Mouse (Mus musculus) MEL (cell line): ENCODE results near the gene Klhl22. TPM values are rescaled to one million over a fixed set of nuclear protein-coding genes. Genes with fewer than 3 reads are reported as not detected.
A peak's percentile ranks its signal among the peaks of the same experiment; 100 is the strongest.

ENCODE experiments used
- DNase-seq: peaks from one replicate; pipeline ENCODE4 v3.0.0; 2011; ENCODE audit warnings: low read depth, low spot score
- H3K27ac ChIP-seq: 2 replicates; pipeline ENCODE4 v1.5.1; 2012; ENCODE audit warnings: low read depth, mild to moderate bottlenecking, control low read depth, low read length, moderate library complexity; ENCODE audit not compliant: control insufficient read depth
- H3K27me3 ChIP-seq, 2 experiments: fragments of 150-350 bp in 1 of 2; sonication (generic) in 1 of 2; 2 replicates each; pipeline ENCODE4 v1.6.1; 2012; ENCODE audit warnings: low read length in 2 of 2, mild to moderate bottlenecking in 2 of 2, improper control_type of control experiment in 1 of 2, moderate library complexity in 1 of 2; ENCODE audit not compliant: insufficient read depth in 2 of 2, control insufficient read depth in 1 of 2
- H3K36me3 ChIP-seq, 2 experiments: 2 replicates each; pipeline ENCODE4 v1.6.1; 2012 to 2014; ENCODE audit warnings: low read length in 2 of 2, improper control_type of control experiment in 1 of 2, inconsistent platforms in 1 of 2, mild to moderate bottlenecking in 1 of 2; ENCODE audit not compliant: insufficient read depth in 2 of 2, control insufficient read depth in 1 of 2
- H3K4me1 ChIP-seq, 2 experiments: fragments of 150-350 bp in 1 of 2; sonication (generic) in 1 of 2; 2 replicates each; pipeline ENCODE4 v1.6.1; 2012; ENCODE audit warnings: low read length in 2 of 2, improper control_type of control experiment in 1 of 2, mild to moderate bottlenecking in 1 of 2; ENCODE audit not compliant: insufficient read depth in 2 of 2, control insufficient read depth in 1 of 2
- H3K4me3 ChIP-seq, 2 experiments: fragments of 150-350 bp in 1 of 2; sonication (generic) in 1 of 2; 2 replicates each; pipeline ENCODE4 v1.5.1; 2012; ENCODE audit warnings: low read depth in 2 of 2, low read length in 2 of 2, mild to moderate bottlenecking in 2 of 2, moderate library complexity in 2 of 2, control low read depth in 1 of 2, improper control_type of control experiment in 1 of 2; ENCODE audit not compliant: control insufficient read depth in 1 of 2, insufficient read depth in 1 of 2
- H3K79me2 ChIP-seq: 2 replicates; pipeline ENCODE4 v1.6.1; 2012; ENCODE audit warnings: mild to moderate bottlenecking, low read length, moderate library complexity; ENCODE audit not compliant: control insufficient read depth, poor library complexity, insufficient read depth
- H3K9ac ChIP-seq: 2 replicates; pipeline ENCODE4 v1.6.1; 2012; ENCODE audit warnings: low read depth, mild to moderate bottlenecking, control low read depth, low read length, moderate library complexity; ENCODE audit not compliant: control insufficient read depth, poor library complexity, severe bottlenecking
- H3K9me3 ChIP-seq: fragments of 150-350 bp; sonication (generic); replicated peaks from 2 replicates; pipeline ENCODE4 v1.6.1; 2012; ENCODE audit warnings: mild to moderate bottlenecking, low read length, improper control_type of control experiment, moderate library complexity; ENCODE audit not compliant: insufficient read depth
- BHLHE40 ChIP-seq: IDR thresholded peaks from 2 replicates; pipeline ENCODE4 v1.6.1; 2012; ENCODE audit warnings: low read depth, mild to moderate bottlenecking, inconsistent platforms, low read length, improper control_type of control experiment, borderline replicate concordance
- CHD1 ChIP-seq: IDR thresholded peaks from 2 replicates; pipeline ENCODE4 v1.6.1; 2012; ENCODE audit warnings: low read depth, mild to moderate bottlenecking, inconsistent platforms, low read length, improper control_type of control experiment
- CHD2 ChIP-seq: IDR thresholded peaks from 2 replicates; pipeline ENCODE4 v1.6.1; 2011; ENCODE audit warnings: low read length, improper control_type of control experiment
- CTCF ChIP-seq, 3 experiments: IDR thresholded peaks in 2 of 3; conservative IDR thresholded peaks in 1 of 3; 2 replicates each; pipeline ENCODE4 v1.5.1; 2011 to 2012; ENCODE audit warnings: low read length in 3 of 3, low read depth in 2 of 3, mild to moderate bottlenecking in 2 of 3, improper control_type of control experiment in 1 of 3, inconsistent platforms in 1 of 3, mixed read lengths in 1 of 3, moderate library complexity in 1 of 3; ENCODE audit not compliant: control insufficient read depth in 1 of 3, insufficient read depth in 1 of 3, poor library complexity in 1 of 3, severe bottlenecking in 1 of 3
- E2F4 ChIP-seq: IDR thresholded peaks from 2 replicates; pipeline ENCODE4 v1.6.1; 2011; ENCODE audit warnings: low read depth, low read length, improper control_type of control experiment, borderline replicate concordance
- ELF1 ChIP-seq: IDR thresholded peaks from 2 replicates; pipeline ENCODE4 v1.6.1; 2014; ENCODE audit warnings: low read depth, mild to moderate bottlenecking, inconsistent platforms, low read length, improper control_type of control experiment, moderate library complexity
- EP300 ChIP-seq, 2 experiments: IDR thresholded peaks; 2 replicates each; pipeline ENCODE4 v1.6.1; 2011; ENCODE audit warnings: improper control_type of control experiment in 2 of 2, low read length in 2 of 2, low read depth in 1 of 2, mild to moderate bottlenecking in 1 of 2
- GABPA ChIP-seq: IDR thresholded peaks from 2 replicates; pipeline ENCODE4 v1.6.1; 2012; ENCODE audit warnings: low read depth, mild to moderate bottlenecking, inconsistent platforms, low read length, improper control_type of control experiment, moderate library complexity
- GATA1 ChIP-seq: IDR thresholded peaks from 2 replicates; pipeline ENCODE4 v1.6.1; 2011; ENCODE audit warnings: low read depth, low read length, improper control_type of control experiment
- JUND ChIP-seq: IDR thresholded peaks from 2 replicates; pipeline ENCODE4 v1.6.1; 2011; ENCODE audit warnings: low read depth, mild to moderate bottlenecking, improper control_type of control experiment, low read length
- KAT2A ChIP-seq: conservative IDR thresholded peaks from 2 replicates; pipeline ENCODE4 v1.6.1; 2012; ENCODE audit warnings: low read depth, low read length, improper control_type of control experiment, inconsistent platforms
- MAFK ChIP-seq: IDR thresholded peaks from 2 replicates; pipeline ENCODE4 v1.6.1; 2011; ENCODE audit warnings: low read depth, mild to moderate bottlenecking, low read length, improper control_type of control experiment, borderline replicate concordance
- MAX ChIP-seq: IDR thresholded peaks from 2 replicates; pipeline ENCODE4 v1.6.1; 2011; ENCODE audit warnings: low read length, improper control_type of control experiment
- MAZ ChIP-seq: IDR thresholded peaks from 2 replicates; pipeline ENCODE4 v1.6.1; 2012; ENCODE audit warnings: low read depth, mild to moderate bottlenecking, inconsistent platforms, low read length, improper control_type of control experiment
- MEF2A ChIP-seq: IDR thresholded peaks from 2 replicates; pipeline ENCODE4 v1.6.1; 2014; ENCODE audit warnings: low read depth, mild to moderate bottlenecking, inconsistent platforms, low read length, improper control_type of control experiment; ENCODE audit not compliant: poor library complexity, insufficient replicate concordance, severe bottlenecking; ENCODE audit errors: extremely low read depth
- MXI1 ChIP-seq: IDR thresholded peaks from 2 replicates; pipeline ENCODE4 v1.6.1; 2011; ENCODE audit warnings: mild to moderate bottlenecking, low read depth, low read length, improper control_type of control experiment
- MYB ChIP-seq: IDR thresholded peaks from 2 replicates; pipeline ENCODE4 v1.6.1; 2011; ENCODE audit warnings: mild to moderate bottlenecking, low read depth, low read length, improper control_type of control experiment
- MYC ChIP-seq: IDR thresholded peaks from 2 replicates; pipeline ENCODE4 v1.6.1; 2011; ENCODE audit warnings: low read depth, mild to moderate bottlenecking, low read length, improper control_type of control experiment, moderate library complexity
- NELFE ChIP-seq: IDR thresholded peaks from 2 replicates; pipeline ENCODE4 v1.6.1; 2011; ENCODE audit warnings: low read depth, low read length, improper control_type of control experiment
- NRF1 ChIP-seq: IDR thresholded peaks from 2 replicates; pipeline ENCODE4 v1.6.1; 2014; ENCODE audit warnings: low read depth, mild to moderate bottlenecking, inconsistent platforms, low read length, improper control_type of control experiment, moderate library complexity; ENCODE audit not compliant: poor library complexity, insufficient read depth, severe bottlenecking
- POLR2A ChIP-seq, 2 experiments: IDR thresholded peaks; 2 replicates each; pipeline ENCODE4 v1.6.1; 2011 to 2012; ENCODE audit warnings: low read length in 2 of 2, mild to moderate bottlenecking in 2 of 2, control low read depth in 1 of 2, improper control_type of control experiment in 1 of 2, low read depth in 1 of 2, moderate library complexity in 1 of 2; ENCODE audit not compliant: control insufficient read depth in 1 of 2, insufficient read depth in 1 of 2, poor library complexity in 1 of 2
- POLR2AphosphoS2 ChIP-seq: IDR thresholded peaks from 2 replicates; pipeline ENCODE4 v1.6.1; 2011; ENCODE audit warnings: low read length, improper control_type of control experiment
- POLR2AphosphoS5 ChIP-seq: IDR thresholded peaks from 2 replicates; pipeline ENCODE4 v1.6.1; 2012; ENCODE audit warnings: low read depth, borderline replicate concordance, mild to moderate bottlenecking, inconsistent platforms, low read length, moderate library complexity, mixed read lengths
- RAD21 ChIP-seq: IDR thresholded peaks from 2 replicates; pipeline ENCODE4 v1.6.1; 2011; ENCODE audit warnings: mild to moderate bottlenecking, low read depth, low read length, improper control_type of control experiment
- RCOR1 ChIP-seq: IDR thresholded peaks from 2 replicates; pipeline ENCODE4 v1.6.1; 2012; ENCODE audit warnings: low read depth, mild to moderate bottlenecking, inconsistent platforms, low read length, improper control_type of control experiment
- SIN3A ChIP-seq: IDR thresholded peaks from 2 replicates; pipeline ENCODE4 v1.6.1; 2012; ENCODE audit warnings: low read length, improper control_type of control experiment, inconsistent platforms
- SMC3 ChIP-seq: IDR thresholded peaks from 2 replicates; pipeline ENCODE4 v1.6.1; 2011; ENCODE audit warnings: low read depth, low read length, improper control_type of control experiment
- TAL1 ChIP-seq: IDR thresholded peaks from 2 replicates; pipeline ENCODE4 v1.6.1; 2012; ENCODE audit warnings: mild to moderate bottlenecking, inconsistent platforms, low read length, moderate library complexity, mixed read lengths
- TBP ChIP-seq: IDR thresholded peaks from 2 replicates; pipeline ENCODE4 v1.8.0; 2011; ENCODE audit warnings: low read depth, low read length, improper control_type of control experiment
- TCF12 ChIP-seq: IDR thresholded peaks from 2 replicates; pipeline ENCODE4 v1.6.1; 2014; ENCODE audit warnings: low read depth, mild to moderate bottlenecking, inconsistent platforms, low read length, improper control_type of control experiment, moderate library complexity
- UBTF ChIP-seq: IDR thresholded peaks from 2 replicates; pipeline ENCODE4 v1.6.1; 2012; ENCODE audit warnings: low read depth, mild to moderate bottlenecking, inconsistent platforms, low read length, improper control_type of control experiment, moderate library complexity, borderline replicate concordance; ENCODE audit not compliant: insufficient read depth
- USF1 ChIP-seq: IDR thresholded peaks from 2 replicates; pipeline ENCODE4 v1.6.1; 2014; ENCODE audit warnings: low read depth, mild to moderate bottlenecking, inconsistent platforms, low read length, improper control_type of control experiment, moderate library complexity
- USF2 ChIP-seq, 2 experiments: IDR thresholded peaks; 2 replicates each; pipeline ENCODE4 v1.6.1; 2011 to 2012; ENCODE audit warnings: improper control_type of control experiment in 2 of 2, low read length in 2 of 2, borderline replicate concordance in 1 of 2, inconsistent platforms in 1 of 2, low read depth in 1 of 2, mild to moderate bottlenecking in 1 of 2; ENCODE audit not compliant: insufficient read depth in 1 of 2
- ZC3H11A ChIP-seq: IDR thresholded peaks from 2 replicates; pipeline ENCODE4 v1.6.1; 2012; ENCODE audit warnings: low read depth, mild to moderate bottlenecking, inconsistent platforms, low read length, improper control_type of control experiment
- ZKSCAN1 ChIP-seq: IDR thresholded peaks from 2 replicates; pipeline ENCODE4 v1.6.1; 2012; ENCODE audit warnings: low read depth, mild to moderate bottlenecking, inconsistent platforms, low read length, improper control_type of control experiment, moderate library complexity
- ZMIZ1 ChIP-seq: IDR thresholded peaks from 2 replicates; pipeline ENCODE4 v1.6.1; 2012; ENCODE audit warnings: low read depth, mild to moderate bottlenecking, inconsistent platforms, low read length, improper control_type of control experiment, moderate library complexity
- ZNF384 ChIP-seq: IDR thresholded peaks from 2 replicates; pipeline ENCODE4 v1.6.1; 2012; ENCODE audit warnings: low read depth, mild to moderate bottlenecking, inconsistent platforms, low read length, improper control_type of control experiment
- polyA plus RNA-seq, 2 experiments: library from polyadenylated mRNA; stranded (reverse) in 1 of 2; unstranded in 1 of 2; fragments of >175 nt in 1 of 2; fragments of >200 nt in 1 of 2; gene quantifications; 2 replicates each; pipeline versions ENCODE4 v1.2.1 to v1.2.4; 2012; ENCODE audit warnings: low replicate concordance in 2 of 2, low read depth in 1 of 2; ENCODE audit not compliant: insufficient read length in 2 of 2, insufficient read depth in 1 of 2, missing spikeins in 1 of 2
- total RNA-seq: library from RNA; depleted of rRNA; stranded (reverse); fragments of 300-350 nt; gene quantifications from 2 replicates; pipeline ENCODE4 v1.2.3, GENCODE M21; 2012; rRNA removed

The Klhl22 gene
- total RNA-seq = 93.6 and 97.0 TPM in 2 replicates
- polyA plus RNA-seq = 100 to 1,000 TPM in 1 of 2 experiments, 10 to 100 TPM in 1; 82.4 to 191 TPM

- Histone ChIP-seq H3K27me3 (no peaks in the 10 kb centered on the region), H3K79me2 (peaks cover 31% of the 10 kb centered on the region), H3K9me3 (no peaks in the 10 kb centered on the region), H3K36me3 (peaks cover under 1 to 32% of the 10 kb centered on the region in 2 experiments), H3K4me3 (peak within 1 kb of the TSS; percentile 75 to 86), H3K9ac (peak within 1 kb of the TSS; percentile 80), H3K27ac (peak within 1 kb of the TSS; percentile 93), H3K4me1 (peaks cover 19 to 30% of the 10 kb centered on the region in 2 experiments)
- DNase-seq = peak; percentile 95
- TF ChIP-seq BHLHE40 (no peak), TBP (peak; percentile 77), MYB (no peak), MEF2A (no peak), GATA1 (no peak), GABPA (no peak), MAX (peak; percentile 95), POLR2AphosphoS2 (peak; percentile 89), USF2 (IDR thresholded peaks at IDR 0.05; ENCODE audit: borderline replicate concordance in 1 of 2, insufficient read depth in 1 of 2, low read depth in 1 of 2, low read length in 2 of 2) (peak; percentile 77 to 92), ZMIZ1 (peak; percentile 78), MAZ (peak; percentile 92), SIN3A (peak; percentile 63; the same call in 1 of the 2 replicates), SMC3 (no peak), CHD2 (no peak), MXI1 (peak; percentile 68; the same call in 1 of the 2 replicates), USF1 (peak; percentile 99), UBTF (peak; percentile 66; the same call in 1 of the 2 replicates), CTCF (IDR thresholded peaks at IDR 0.05 in 2 of 3, conservative IDR thresholded peaks at IDR 0.05 in 1 of 3; ENCODE audit: control insufficient read depth in 1 of 3, insufficient read depth in 1 of 3, low read depth in 2 of 3, low read length in 3 of 3, poor library complexity in 1 of 3, severe bottlenecking in 1 of 3) (0 out of 6 replicates have a peak, but pooled peaks of 1 of the 3 experiments have one; percentile 4), E2F4 (peak; percentile 68; the same call in 1 of the 2 replicates), TAL1 (no peak), RAD21 (no peak), ELF1 (peak; percentile 72; the same call in 1 of the 2 replicates), ZKSCAN1 (no peak), RCOR1 (no peak), CHD1 (no peak), JUND (no peak), POLR2AphosphoS5 (no peak), POLR2A (IDR thresholded peaks at IDR 0.05; ENCODE audit: control insufficient read depth in 1 of 2, insufficient read depth in 1 of 2, low read depth in 1 of 2, low read length in 2 of 2, poor library complexity in 1 of 2) (peak; percentile 61 to 93), ZC3H11A (no peak), MYC (0 out of 2 replicates have a peak, but pooled peaks have one; percentile 40), ZNF384 (no peak), MAFK (no peak), EP300 (IDR thresholded peaks at IDR 0.05; ENCODE audit: low read depth in 1 of 2, low read length in 2 of 2) (no peak; a peak in 1 of 4 replicates), TCF12 (peak; percentile 62), NRF1 (peak; percentile 97), NELFE (peak; percentile 83), KAT2A (no peak)
These were observed at the start of gene Klhl22 for GRCm38 (mm10) chr16:17759344-17759773. Klhl22 (plus strand) TSS chr16:17759618.
